Mouse (Mus musculus) spleen, adult 12 weeks (tissue): ENCODE data around the gene Ugt1a6b.
"Not testable (repeated sequence)": the region's sequence is repeated elsewhere in the genome, so short reads cannot be mapped to it uniquely, and the experiment has no call there.

ENCODE experiments used
- DNase-seq: peaks from one replicate; pipeline ENCODE4 v3.0.0; 2022; ENCODE audit warnings: low spot score

The Ugt1a6b gene

GRCm38 (mm10) chr1:88103019-88103418 is at the start of gene Ugt1a6b:
TSS of gene Ugt1a6b (plus strand) at chr1:88103252.
- not testable (repeated sequence) for DNase-seq

- no peak for DNase-seq
Measured at GRCm38 (mm10) chr1:88055088-88055487, 48.0 kb upstream of the Ugt1a6b start, which contains the start of gene Ugt1a10. TSS of gene Ugt1a10 (plus strand) at chr1:88055388.

- not testable (repeated sequence) for DNase-seq
Measured at GRCm38 (mm10) chr1:88066472-88067102, 36.5 kb upstream of the Ugt1a6b start.

GRCm38 (mm10) chr1:88070495-88070894 is 32.6 kb upstream of the Ugt1a6b start, which contains the start of gene Ugt1a9:
TSS of gene Ugt1a9 (plus strand) at chr1:88070800.
- no peak for DNase-seq

GRCm38 (mm10) chr1:88070902-88071301 is 32.1 kb upstream of the Ugt1a6b start:
- no peak for DNase-seq

- DNase-seq: no peak
Measured at GRCm38 (mm10) chr1:88074471-88074870, 28.6 kb upstream of the Ugt1a6b start.

- no peak for DNase-seq
Measured at GRCm38 (mm10) chr1:88077128-88077527, 25.9 kb upstream of the Ugt1a6b start.

GRCm38 (mm10) chr1:88081670-88082069 is 21.4 kb upstream of the Ugt1a6b start:
- no peak for DNase-seq

GRCm38 (mm10) chr1:88086125-88086524 is 16.9 kb upstream of the Ugt1a6b start:
- DNase-seq: no peak

GRCm38 (mm10) chr1:88087513-88087912 is 15.5 kb upstream of the Ugt1a6b start, which contains the start of gene Ugt1a8:
TSS of gene Ugt1a8 (plus strand) at chr1:88087813.
- DNase-seq: no peak

- DNase-seq: no peak
Measured at GRCm38 (mm10) chr1:88092341-88092740, 10.7 kb upstream of the Ugt1a6b start.

GRCm38 (mm10) chr1:88094270-88094676 is 8.8 kb upstream of the Ugt1a6b start:
- not testable (repeated sequence) for DNase-seq

GRCm38 (mm10) chr1:88094941-88095492 is 8.0 kb upstream of the Ugt1a6b start, which contains the start of gene Ugt1a7c:
TSS of gene Ugt1a7c (plus strand) at chr1:88095062.
- no peak for DNase-seq

- not testable (repeated sequence) for DNase-seq
Measured at GRCm38 (mm10) chr1:88098546-88098945, 4.5 kb upstream of the Ugt1a6b start.

GRCm38 (mm10) chr1:88099691-88100090 is 3.4 kb upstream of the Ugt1a6b start:
- DNase-seq: not testable (repeated sequence)

GRCm38 (mm10) chr1:88103697-88104468 is 831 bp downstream of the Ugt1a6b start:
- DNase-seq: not testable (repeated sequence)

- DNase-seq: no peak
Measured at GRCm38 (mm10) chr1:88104667-88105430, 1.8 kb downstream of the Ugt1a6b start.

GRCm38 (mm10) chr1:88105656-88106055 is 2.6 kb downstream of the Ugt1a6b start:
- DNase-seq: no peak

- DNase-seq: not testable (repeated sequence)
Measured at GRCm38 (mm10) chr1:88109027-88109557, 6.0 kb downstream of the Ugt1a6b start.

GRCm38 (mm10) chr1:88109604-88110003 is 6.6 kb downstream of the Ugt1a6b start:
- not testable (repeated sequence) for DNase-seq

GRCm38 (mm10) chr1:88112769-88113168 is 9.7 kb downstream of the Ugt1a6b start:
- not testable (repeated sequence) for DNase-seq

- DNase-seq: not testable (repeated sequence)
Measured at GRCm38 (mm10) chr1:88120550-88120949, 17.5 kb downstream of the Ugt1a6b start.
